In the genomic region with DNA sequence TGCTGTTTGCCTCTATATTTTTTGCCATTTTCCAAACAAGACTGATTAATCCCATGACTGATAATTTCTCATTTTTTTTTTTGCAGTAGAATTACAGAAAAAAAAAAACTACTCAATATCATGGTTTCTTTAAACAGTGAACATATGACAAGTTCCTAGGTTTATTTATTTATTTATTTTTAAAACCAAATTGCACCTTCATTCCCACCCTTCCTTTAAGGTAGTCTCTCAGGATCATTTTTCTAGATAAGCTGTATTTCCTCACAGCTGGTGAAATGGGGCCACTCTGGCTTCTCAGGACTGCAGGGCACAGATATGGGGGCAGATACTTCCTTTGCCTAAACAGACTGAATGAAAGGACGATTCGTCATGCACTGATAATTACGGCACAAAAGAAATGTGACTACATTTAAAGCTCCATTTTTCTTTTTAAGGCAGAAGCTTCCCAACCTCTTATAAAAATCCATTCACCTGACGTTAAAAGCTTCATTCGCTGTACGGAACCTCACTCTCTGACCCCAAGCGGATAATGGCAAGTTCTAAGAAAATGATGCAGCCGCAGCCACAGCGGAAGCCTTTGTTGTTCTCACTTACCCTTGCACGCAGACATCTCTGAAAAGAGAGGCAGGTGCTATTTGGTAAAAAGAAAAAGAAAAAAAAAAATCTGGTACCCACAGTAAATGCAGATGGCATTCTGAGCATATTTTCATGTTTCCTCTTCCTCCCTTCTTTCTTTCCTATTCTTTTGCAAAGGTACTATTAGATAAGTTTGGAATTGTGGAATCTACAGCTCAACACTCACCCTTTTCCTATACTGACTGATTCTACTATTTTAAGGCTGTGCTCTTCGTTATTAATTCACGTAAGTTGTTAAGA, we compare ENCODE assay signal across 11 mouse cellular contexts.
DNase-seq lines count a peak whose midpoint lies in the region; ATAC-seq lines count a peak whose summit lies in the region.
"Had no signal": no experiment of that assay in that cellular context is flagged by ENCODE, and none has a peak within 500 bp of the region (broad histone marks: within the 10 kb centered on the region; RNA-seq: fewer than 3 reads in every experiment).

No protein-coding gene starts in this region.

- ATAC-seq in forebrain, embryonic 15.5 days (replicated peaks): peak; percentile 68

- H3K4me3 ChIP-seq in forebrain, embryonic 15.5 days: peak overlapping the region; percentile 31
- H3K4me3 ChIP-seq: limb, embryonic 12.5 days had no signal

- H3K9me3 ChIP-seq in forebrain, embryonic 15.5 days: no peaks in the 10 kb centered on the region

- H3K9ac ChIP-seq in forebrain, embryonic 15.5 days (replicated peaks): peak overlapping the region; percentile 33
- H3K9ac ChIP-seq: limb, embryonic 12.5 days had no signal

- peak overlapping the region; percentile 47 for H3K4me2 ChIP-seq in forebrain, embryonic 15.5 days (replicated peaks)

- H3K27me3 ChIP-seq in forebrain, embryonic 15.5 days: no peaks in the 10 kb centered on the region
- H3K27me3 ChIP-seq: limb, embryonic 12.5 days had no signal

- peak; percentile 3 to 5 for DNase-seq in spleen, postnatal 36 days (ENCODE audit: low spot score in 2 of 2)
- DNase-seq in spleen, postnatal 14 days (ENCODE audit: low spot score in 2 of 2): no peak
- DNase-seq in mesoderm, embryonic 11.5 days (ENCODE audit: low read depth, low spot score): peak; percentile 19
- peak; percentile 34 for DNase-seq in thymus, postnatal 4 days
- no peak for DNase-seq in frontal cortex, postnatal 14 days (ENCODE audit: low spot score in 2 of 2)
- no peak for DNase-seq in adrenal gland, adult 18-20 months (ENCODE audit: low spot score in 2 of 2)
- DNase-seq in cerebellum, postnatal 25 days: no peak
- DNase-seq: gastrocnemius, postnatal 25 days; right cerebral cortex, postnatal 14 days had no signal

- H3K4me1 ChIP-seq in forebrain, embryonic 15.5 days: peaks cover 10% of the 10 kb centered on the region

- no peaks in the 10 kb centered on the region for H3K36me3 ChIP-seq in forebrain, embryonic 15.5 days
- H3K36me3 ChIP-seq: limb, embryonic 12.5 days had no signal

- WGBS in forebrain, embryonic 15.5 days: 8% methylated on average over 12 of the region's 12 CpGs

- H3K27ac ChIP-seq in forebrain, embryonic 15.5 days (replicated peaks): peak overlapping the region; percentile 44
- H3K27ac ChIP-seq: limb, embryonic 12.5 days had no signal

Comparison
In these comparisons a context has a peak if more than half of its experiments do, and no peak if none do; other contexts are left out.
1. DNase-seq: peak in spleen, postnatal 36 days (2 of 2), mesoderm, embryonic 11.5 days (single experiment) and thymus, postnatal 4 days (single experiment); none in spleen, postnatal 14 days (0 of 2), frontal cortex, postnatal 14 days (0 of 2), adrenal gland, adult 18-20 months (0 of 2) and cerebellum, postnatal 25 days (0 of 2).